Mouse (Mus musculus): ENCODE results near the gene Cd40. TPM values are rescaled to one million over a fixed set of nuclear protein-coding genes. Genes with fewer than 3 reads are reported as not detected.

Cd40 gene
- total and polyA plus RNA-seq, 3 experiments: 2.0 to 4.6 (median 2.2) TPM

DNA sequence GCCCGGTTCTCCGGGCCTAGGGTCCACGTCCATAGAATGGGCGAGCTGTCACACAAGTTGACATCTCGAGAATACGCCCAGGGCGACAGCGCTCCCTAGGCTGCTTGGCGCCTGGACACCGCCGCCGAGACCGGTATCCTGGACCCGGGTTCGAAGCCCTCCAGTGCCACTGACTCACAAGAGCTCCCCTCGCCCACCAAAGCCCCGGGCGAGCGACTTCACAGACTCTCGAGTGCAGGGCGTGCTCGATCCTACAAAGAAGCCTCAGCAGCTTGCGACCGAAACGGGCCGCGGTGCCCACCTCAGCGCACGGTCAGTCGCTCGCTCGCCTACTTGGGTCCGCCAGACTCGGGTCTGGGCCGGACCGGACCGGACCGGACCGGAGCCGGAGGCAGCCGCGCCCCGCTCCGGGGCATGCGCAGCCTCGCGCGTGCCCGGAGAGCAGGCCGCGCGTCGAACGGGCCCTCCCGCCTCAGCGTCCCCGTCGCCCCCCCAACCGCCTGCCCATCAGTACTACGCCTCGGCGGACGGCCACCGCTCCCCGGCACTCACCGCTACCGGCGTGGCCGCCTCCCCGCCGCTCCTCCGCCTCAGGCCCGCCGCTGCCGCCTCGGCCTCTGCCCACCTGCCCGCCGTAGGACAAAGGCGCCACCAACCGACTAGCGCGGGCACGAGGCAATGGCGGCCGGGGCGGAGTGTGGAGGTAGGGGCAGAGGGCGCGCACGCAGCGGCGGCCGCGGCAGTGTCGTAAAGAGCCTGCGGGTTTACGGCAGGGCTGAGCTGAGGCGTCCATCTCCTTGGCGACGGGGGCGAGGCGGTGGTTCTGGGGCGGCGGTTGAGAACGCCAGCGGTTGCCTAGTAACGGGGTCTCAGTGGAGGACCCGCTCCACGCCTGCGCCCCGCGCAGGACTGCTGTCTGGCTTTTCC lies 21.0 kb upstream of the Cd40 start, which contains the start of gene Ncoa5:
Ncoa5 (minus strand) TSS at position 737 of the 927 bp plus-strand sequence.
- TF ChIP-seq CTCF (IDR thresholded peaks at IDR 0.05) (peak; percentile 38), EP300 (IDR thresholded peaks at IDR 0.05; ENCODE audit: insufficient read depth, low read depth, low read length) (no peak), POLR2A (IDR thresholded peaks at IDR 0.05; ENCODE audit: insufficient read depth, low read depth, low read length) (peak; percentile 65; the same call in 1 of the 2 replicates)
- no peaks in the 10 kb centered on the region; the same call in 1 of the 2 replicates for H3K4me1 ChIP-seq (ENCODE audit: control insufficient read depth, insufficient read depth, low read length)
- H3K9ac ChIP-seq (ENCODE audit: low read depth, low read length): peak within 1 kb of the TSS; percentile 98
- H3K36me3 ChIP-seq (ENCODE audit: control insufficient read depth, insufficient read depth, low read length): peaks cover 2% of the 10 kb centered on the region; the same call in 1 of the 2 replicates
- peak; percentile 98 to 99 for DNase-seq
- peaks cover 1% of the 10 kb centered on the region; the same call in 1 of the 2 replicates for H3K79me2 ChIP-seq (replicated peaks; ENCODE audit: control insufficient read depth, insufficient read depth, low read length)
- peak within 1 kb of the TSS; percentile 92 for H3K4me3 ChIP-seq
- intact Hi-C loops (cut with DNase I): loop anchor here (5.0 to 10.0 kb wide), 2 partner anchors 122 to 200 kb away; partner anchors contain the start of genes Ctsa, Neurl2 and Zfp335
- peak within 1 kb of the TSS; percentile 94 for H3K27ac ChIP-seq
- no peaks in the 10 kb centered on the region; the same call in none of the 2 replicates for H3K27me3 ChIP-seq (ENCODE audit: control insufficient read depth, insufficient read depth, low read length)
- under 1% methylated on average over 108 of the region's 111 CpGs for WGBS

DNA sequence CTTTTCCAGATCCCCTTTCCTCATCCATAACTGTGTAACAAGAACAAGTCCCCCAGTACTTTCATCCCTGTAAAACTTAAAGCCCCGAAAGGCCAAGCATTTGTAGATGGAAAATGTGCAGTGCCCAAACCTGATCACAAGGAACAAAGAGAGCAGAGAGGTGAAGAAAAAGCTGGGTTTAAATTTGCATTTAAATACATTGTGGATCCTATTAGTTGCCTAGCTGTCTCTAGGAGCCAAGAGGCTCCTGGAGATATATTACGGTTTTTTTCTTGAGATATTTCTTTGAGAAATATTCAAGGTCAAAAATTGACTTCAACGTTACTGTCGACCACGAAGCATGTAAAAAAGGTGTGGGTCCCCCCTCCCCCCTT lies 20.4 kb upstream of the Cd40 start:
- DNase-seq: no peak
- no peaks in the 10 kb centered on the region; the same call in none of the 2 replicates for H3K27me3 ChIP-seq (ENCODE audit: control insufficient read depth, insufficient read depth, low read length)
- WGBS: 58% methylated on average over 5 of the region's 5 CpGs
- no peak overlapping the region for H3K27ac ChIP-seq
- intact Hi-C loops (cut with DNase I): loop anchor here (10.0 kb wide), 1 partner anchor 200 kb away; the partner anchor contains the start of genes Ctsa and Neurl2
- H3K36me3 ChIP-seq (ENCODE audit: control insufficient read depth, insufficient read depth, low read length): peaks cover 2% of the 10 kb centered on the region; the same call in 1 of the 2 replicates
- H3K79me2 ChIP-seq (replicated peaks; ENCODE audit: control insufficient read depth, insufficient read depth, low read length): peaks cover 1% of the 10 kb centered on the region; the same call in 1 of the 2 replicates
- TF ChIP-seq EP300 (IDR thresholded peaks at IDR 0.05; ENCODE audit: insufficient read depth, low read depth, low read length) (no peak), POLR2A (IDR thresholded peaks at IDR 0.05; ENCODE audit: insufficient read depth, low read depth, low read length) (no peak), CTCF (IDR thresholded peaks at IDR 0.05) (no peak)
- H3K4me1 ChIP-seq (ENCODE audit: control insufficient read depth, insufficient read depth, low read length): no peaks in the 10 kb centered on the region; the same call in 1 of the 2 replicates
- peak overlapping the region; percentile 92 for H3K4me3 ChIP-seq
- H3K9ac ChIP-seq (ENCODE audit: low read depth, low read length): no peak overlapping the region; the same call in 1 of the 2 replicates

DNA sequence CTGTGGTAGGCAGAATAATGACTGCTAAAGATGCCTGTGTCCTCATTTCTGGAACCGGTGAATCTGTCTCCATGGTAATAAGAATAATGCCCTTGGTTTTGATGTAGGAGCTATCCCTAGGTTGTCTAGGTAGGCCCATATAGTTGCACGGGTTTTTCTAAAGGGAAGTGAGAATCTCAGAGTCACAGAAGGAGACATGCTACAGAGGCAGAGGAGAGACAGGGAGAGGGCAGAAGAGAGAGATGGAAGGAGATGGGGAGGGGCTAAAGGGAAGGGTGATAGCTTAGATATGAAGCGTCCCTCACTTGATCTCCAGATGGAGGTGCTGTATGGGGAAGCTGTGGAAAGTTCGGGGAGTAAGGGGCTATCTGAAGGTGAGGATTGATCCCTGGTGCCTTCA lies 18.0 kb upstream of the Cd40 start:
- TF ChIP-seq CTCF (IDR thresholded peaks at IDR 0.05): no peak
- TF ChIP-seq POLR2A (IDR thresholded peaks at IDR 0.05; ENCODE audit: insufficient read depth, low read depth, low read length): no peak
- no peak for TF ChIP-seq EP300 (IDR thresholded peaks at IDR 0.05; ENCODE audit: insufficient read depth, low read depth, low read length)
- Histone ChIP-seq H3K4me1 (ENCODE audit: control insufficient read depth, insufficient read depth, low read length) (no peaks in the 10 kb centered on the region; the same call in 1 of the 2 replicates), H3K27ac (no peak overlapping the region), H3K9ac (ENCODE audit: low read depth, low read length) (no peak overlapping the region), H3K4me3 (no peak overlapping the region), H3K36me3 (ENCODE audit: control insufficient read depth, insufficient read depth, low read length) (peaks cover 2% of the 10 kb centered on the region; the same call in 1 of the 2 replicates), H3K27me3 (ENCODE audit: control insufficient read depth, insufficient read depth, low read length) (no peaks in the 10 kb centered on the region; the same call in none of the 2 replicates), H3K79me2 (replicated peaks; ENCODE audit: control insufficient read depth, insufficient read depth, low read length) (peaks cover 1% of the 10 kb centered on the region; the same call in 1 of the 2 replicates)
- WGBS: 57% methylated on average over 4 of the region's 4 CpGs
- no peak for DNase-seq
- intact Hi-C loops (cut with DNase I): loop anchor here (10.0 kb wide), 1 partner anchor 203 kb away; the partner anchor contains the start of genes Ctsa and Neurl2

DNA sequence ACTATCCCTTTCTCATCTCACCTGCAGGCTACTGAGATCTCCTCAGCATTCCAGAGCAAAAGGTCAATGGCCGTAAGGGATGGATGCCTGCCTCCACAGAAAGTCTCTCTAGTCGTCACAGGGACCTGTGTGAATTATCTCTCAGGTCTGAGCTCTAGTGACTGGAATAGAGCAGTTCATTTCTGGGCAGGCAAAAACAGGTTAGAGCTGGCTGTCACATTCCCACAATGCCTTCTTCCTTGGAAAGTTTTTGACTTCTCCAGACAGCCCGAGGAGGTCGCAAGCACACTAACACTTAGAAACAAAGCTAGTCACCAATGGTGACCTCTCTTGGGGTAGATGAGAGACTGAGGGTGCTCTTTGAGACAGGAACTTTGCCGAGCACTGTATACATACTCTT lies 13.3 kb upstream of the Cd40 start:
- no peak overlapping the region for H3K27ac ChIP-seq
- TF ChIP-seq POLR2A (IDR thresholded peaks at IDR 0.05; ENCODE audit: insufficient read depth, low read depth, low read length) (no peak), EP300 (IDR thresholded peaks at IDR 0.05; ENCODE audit: insufficient read depth, low read depth, low read length) (no peak), CTCF (IDR thresholded peaks at IDR 0.05) (no peak)
- 78% methylated on average over 5 of the region's 5 CpGs for WGBS

DNA sequence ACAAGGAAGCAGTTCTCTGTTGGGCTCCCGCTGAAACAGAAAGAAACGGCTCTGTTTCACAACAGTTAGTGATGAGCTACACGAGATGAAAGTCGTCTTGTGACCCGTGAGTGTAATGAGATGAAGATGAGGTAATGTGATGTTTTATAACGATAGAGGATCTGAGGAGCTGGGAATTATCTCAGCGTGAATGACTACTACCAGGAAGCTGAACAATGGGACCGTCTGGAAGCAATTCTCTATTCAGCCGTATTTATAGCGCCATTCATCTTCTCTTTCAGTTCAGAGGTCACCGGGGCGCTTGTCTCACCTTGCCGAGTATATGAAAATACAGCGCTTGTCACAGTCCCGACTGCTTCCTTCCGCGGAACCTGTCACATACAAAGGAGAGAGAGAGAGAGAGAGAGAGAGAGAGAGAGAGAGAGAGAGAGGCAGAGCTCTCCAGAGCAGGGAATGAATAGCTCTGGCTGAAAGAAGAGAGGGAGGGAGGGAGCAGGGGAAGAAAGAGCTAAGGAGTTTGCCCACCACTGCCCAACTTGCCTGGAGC lies 12.3 kb upstream of the Cd40 start:
- no peaks in the 10 kb centered on the region; the same call in none of the 2 replicates for H3K27me3 ChIP-seq (ENCODE audit: control insufficient read depth, insufficient read depth, low read length)
- H3K9ac ChIP-seq (ENCODE audit: low read depth, low read length): no peak overlapping the region
- H3K36me3 ChIP-seq (ENCODE audit: control insufficient read depth, insufficient read depth, low read length): no peaks in the 10 kb centered on the region
- intact Hi-C loops (cut with DNase I): no loop called here
- H3K4me3 ChIP-seq: no peak overlapping the region
- H3K4me1 ChIP-seq (ENCODE audit: control insufficient read depth, insufficient read depth, low read length): no peaks in the 10 kb centered on the region
- no peak for DNase-seq
- no peaks in the 10 kb centered on the region for H3K79me2 ChIP-seq (replicated peaks; ENCODE audit: control insufficient read depth, insufficient read depth, low read length)
- no peak overlapping the region for H3K27ac ChIP-seq
- WGBS: 18% methylated on average over 17 of the region's 17 CpGs
- no peak for TF ChIP-seq CTCF (IDR thresholded peaks at IDR 0.05)
- no peak for TF ChIP-seq EP300 (IDR thresholded peaks at IDR 0.05; ENCODE audit: insufficient read depth, low read depth, low read length)
- no peak for TF ChIP-seq POLR2A (IDR thresholded peaks at IDR 0.05; ENCODE audit: insufficient read depth, low read depth, low read length)

More for the DNA sequence above, 13.3 kb upstream of the Cd40 start:
- H3K27me3 ChIP-seq (ENCODE audit: control insufficient read depth, insufficient read depth, low read length): no peaks in the 10 kb centered on the region; the same call in none of the 2 replicates
- H3K36me3 ChIP-seq (ENCODE audit: control insufficient read depth, insufficient read depth, low read length): no peaks in the 10 kb centered on the region
- intact Hi-C loops (cut with DNase I): no loop called here
- no peak overlapping the region for H3K9ac ChIP-seq (ENCODE audit: low read depth, low read length)
- H3K4me3 ChIP-seq: no peak overlapping the region
- H3K79me2 ChIP-seq (replicated peaks; ENCODE audit: control insufficient read depth, insufficient read depth, low read length): no peaks in the 10 kb centered on the region
- DNase-seq: no peak
- no peaks in the 10 kb centered on the region for H3K4me1 ChIP-seq (ENCODE audit: control insufficient read depth, insufficient read depth, low read length)

Data from heart, adult 2 months (tissue).